Mouse (Mus musculus): ENCODE data around the gene 2210011C24Rik.
"Not testable (repeated sequence)": the region's sequence is repeated elsewhere in the genome, so short reads cannot be mapped to it uniquely, and the experiment has no call there.

Gene 2210011C24Rik

GRCm38 (mm10) chr8:84019738-84020137 lies 7.8 kb upstream of the 2210011C24Rik start:
- DNase-seq, result no peak

DNA sequence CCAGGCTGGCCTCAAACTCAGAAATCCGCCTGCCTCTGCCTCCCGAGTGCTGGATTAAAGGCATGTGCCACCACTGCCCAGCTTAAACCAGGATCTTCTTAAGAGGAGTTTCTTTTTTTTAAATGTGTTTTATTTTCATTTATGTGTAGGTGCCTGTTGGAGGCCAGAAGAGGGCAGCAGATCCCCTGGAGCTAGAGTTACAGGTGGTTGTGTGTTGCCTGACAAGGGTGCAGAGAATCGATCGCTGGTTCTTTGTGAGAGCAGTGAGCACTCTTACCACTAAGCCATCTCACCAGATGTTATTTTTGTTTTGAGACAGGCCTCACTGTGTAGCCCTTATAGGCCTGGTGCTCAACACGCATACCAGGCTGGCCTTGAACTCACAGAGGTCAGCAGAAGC lies 3.9 kb upstream of the 2210011C24Rik start:
- no peak for DNase-seq

- DNase-seq, result no peak
These were observed 661 bp upstream of the 2210011C24Rik start for GRCm38 (mm10) chr8:84012499-84013165.

DNA sequence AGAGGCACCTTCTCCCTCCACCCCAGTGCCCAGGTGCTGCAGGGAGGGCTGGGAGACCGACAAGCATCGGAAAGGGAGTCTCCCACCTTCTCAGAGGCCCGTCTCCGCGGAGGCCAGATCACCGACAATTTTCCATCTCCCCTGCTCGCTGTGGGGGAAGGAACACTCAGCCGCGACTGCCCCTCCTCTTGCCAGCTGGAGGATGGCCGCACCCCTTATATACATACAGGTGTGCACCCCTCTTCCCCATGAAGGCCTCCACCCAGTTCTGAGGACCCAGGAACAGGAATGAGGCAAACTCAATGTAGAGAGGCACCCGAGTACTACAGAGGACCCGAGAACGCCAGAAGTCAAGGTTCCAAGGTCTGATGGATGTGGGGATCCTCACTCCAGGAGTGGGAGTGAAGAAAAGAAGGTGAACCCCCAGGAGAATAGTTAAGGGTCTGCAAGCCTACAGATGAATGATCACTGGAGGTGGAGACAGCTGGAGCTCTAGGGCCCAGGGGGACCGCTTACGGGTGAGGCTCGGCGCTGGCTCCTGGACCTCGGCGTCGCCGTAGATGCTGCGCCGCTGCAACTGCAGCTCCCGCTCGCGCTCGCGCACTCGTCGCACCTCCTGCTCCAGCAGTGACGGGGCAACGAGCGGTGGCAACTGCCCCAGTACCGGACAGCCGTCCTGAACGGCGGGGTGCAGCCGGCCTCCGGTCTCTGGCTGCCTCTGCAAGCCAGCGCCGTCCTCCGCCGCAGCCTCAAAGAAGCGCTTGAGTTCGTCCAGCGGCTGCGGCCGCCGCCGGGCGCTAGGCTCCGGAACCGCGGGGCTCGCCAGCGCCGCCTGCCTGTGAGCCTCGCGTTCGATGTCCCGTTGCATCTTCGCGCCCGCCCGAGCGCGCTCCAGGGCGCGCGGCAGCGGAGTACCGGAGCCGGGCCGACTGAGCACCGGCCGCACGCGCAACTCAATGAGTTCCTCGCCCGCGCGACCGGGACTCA lies 1.1 kb downstream of the 2210011C24Rik start:
- DNase-seq, result peak; percentile 79

DNA sequence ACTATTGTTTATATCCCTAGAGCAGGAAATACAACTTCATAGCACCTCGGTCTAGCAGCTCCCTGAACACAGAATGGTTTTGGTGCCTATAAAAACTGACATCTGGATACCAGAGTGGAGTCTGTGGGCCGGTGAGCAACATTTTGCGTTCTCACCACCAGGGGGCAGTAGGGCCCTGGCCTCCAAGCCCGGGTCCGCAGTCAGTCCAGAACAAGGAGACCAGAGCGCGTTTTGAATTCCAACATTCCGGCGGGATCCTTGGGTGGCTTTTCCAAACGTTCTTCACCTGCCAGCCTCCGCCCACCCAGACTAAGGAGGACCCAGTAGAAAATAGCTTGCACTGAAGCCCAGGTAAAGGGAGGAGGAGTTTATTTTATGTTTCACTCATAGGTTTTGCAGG lies 2.1 kb downstream of the 2210011C24Rik start:
- peak; percentile 84 for DNase-seq

- no peak for DNase-seq
These were observed 3.6 kb downstream of the 2210011C24Rik start for GRCm38 (mm10) chr8:84008362-84008761.

DNA sequence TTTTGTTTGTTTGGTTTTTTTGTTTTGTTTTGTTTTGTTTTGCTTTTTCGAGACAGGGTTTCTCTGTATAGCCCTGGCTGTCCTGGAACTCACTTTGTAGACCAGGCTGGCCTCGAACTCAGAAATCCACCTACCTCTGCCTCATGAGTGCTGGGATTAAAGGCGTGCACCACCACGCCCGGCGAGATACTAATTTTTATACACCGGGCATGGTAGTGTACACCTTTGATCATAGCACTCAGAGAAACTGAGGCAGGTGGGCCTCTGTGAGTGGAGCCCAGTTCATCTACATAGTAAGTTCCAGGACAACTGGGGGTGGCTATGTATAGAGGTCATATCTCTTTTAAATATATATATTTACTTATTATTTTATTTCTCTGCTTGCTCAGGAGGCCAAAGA lies 6.5 kb downstream of the 2210011C24Rik start:
- not testable (repeated sequence) for DNase-seq

GRCm38 (mm10) chr8:84004533-84005201 lies 7.3 kb downstream of the 2210011C24Rik start:
- DNase-seq, result peak; percentile 88

- DNase-seq, result no peak
These were observed 8.2 kb downstream of the 2210011C24Rik start for GRCm38 (mm10) chr8:84003612-84004246.

- DNase-seq, result no peak
These were observed 8.9 kb downstream of the 2210011C24Rik start for GRCm38 (mm10) chr8:84002957-84003611.

GRCm38 (mm10) chr8:84001281-84002000 lies 10.5 kb downstream of the 2210011C24Rik start, which contains the start of gene 1700067K01Rik:
TSS of gene 1700067K01Rik (plus strand) at chr8:84001502.
- no peak for DNase-seq

- DNase-seq, result no peak
These were observed 12.1 kb downstream of the 2210011C24Rik start for GRCm38 (mm10) chr8:83999825-84000224.

- no peak for DNase-seq
These were observed 12.8 kb downstream of the 2210011C24Rik start for GRCm38 (mm10) chr8:83999057-83999705.

- peak; percentile 62 for DNase-seq
These were observed 13.5 kb downstream of the 2210011C24Rik start for GRCm38 (mm10) chr8:83998231-83999056.

GRCm38 (mm10) chr8:83997511-83998141 lies 14.3 kb downstream of the 2210011C24Rik start, which contains the start of gene Samd1:
TSS of gene Samd1 (plus strand) at chr8:83997672.
- peak; percentile 68 for DNase-seq

- peak; percentile 80 for DNase-seq
These were observed 15.1 kb downstream of the 2210011C24Rik start for GRCm38 (mm10) chr8:83996567-83997505.

DNA sequence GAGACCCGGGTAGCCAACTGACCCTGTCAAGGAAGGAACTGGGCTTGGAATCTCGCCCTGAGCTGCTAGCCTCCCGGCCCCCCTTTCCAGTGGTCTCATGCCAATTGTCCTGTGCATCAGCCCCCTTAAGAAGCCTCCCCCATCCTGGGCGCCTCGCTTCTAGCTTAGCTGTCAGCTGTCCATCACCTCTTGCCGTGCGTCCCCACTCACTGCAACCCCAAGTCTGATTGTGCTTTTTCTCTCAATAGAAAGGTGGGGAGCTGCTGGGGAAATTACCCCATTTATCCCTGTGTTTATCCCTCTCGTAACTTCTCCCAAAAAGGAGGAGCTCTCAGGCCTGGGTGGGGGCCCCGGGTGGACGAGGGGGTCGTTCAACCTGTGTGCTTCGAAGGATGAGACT lies 16.0 kb downstream of the 2210011C24Rik start:
- DNase-seq, result no peak

GRCm38 (mm10) chr8:83994030-83994429 lies 17.9 kb downstream of the 2210011C24Rik start:
- DNase-seq, result no peak
